Mouse (Mus musculus): ENCODE measurements around the gene Pkdcc. TPM values are rescaled to one million over a fixed set of nuclear protein-coding genes. Genes with fewer than 3 reads are reported as not detected.
A peak's percentile ranks its signal among the peaks of the same experiment; 100 is the strongest.

Pkdcc gene
- polyA plus RNA-seq, 1 experiment from 2014 or later, result 27.4 TPM

- Histone ChIP-seq H3K4me1 (peaks cover 53% of the 10 kb centered on the region), H3K36me3 (peaks cover 10% of the 10 kb centered on the region; the same call in 1 of the 2 replicates), H3K4me3 (peak overlapping the region; percentile 79), H3K9me3 (no peaks in the 10 kb centered on the region), H3K27me3 (ENCODE audit: insufficient read depth, poor library complexity, severe bottlenecking) (no peaks in the 10 kb centered on the region; the same call in 1 of the 2 replicates), H3K27ac (peak overlapping the region; percentile 96)
- peak; percentile 85 for DNase-seq (ENCODE audit: low spot score)
- WGBS, result under 1% methylated on average over 16 of the region's 16 CpGs
Measured at GRCm38 (mm10) chr17:83214161-83214592, 915 bp upstream of the Pkdcc start.

- WGBS, result under 1% methylated on average over 80 of the region's 80 CpGs
- Histone ChIP-seq H3K27me3 (ENCODE audit: insufficient read depth, poor library complexity, severe bottlenecking) (no peaks in the 10 kb centered on the region; the same call in 1 of the 2 replicates), H3K36me3 (peaks cover 15% of the 10 kb centered on the region), H3K27ac (peak overlapping the region; percentile 96), H3K4me3 (peak overlapping the region; percentile 79), H3K9me3 (no peaks in the 10 kb centered on the region), H3K4me1 (peaks cover 58% of the 10 kb centered on the region)
- no peak for DNase-seq (ENCODE audit: low spot score)
Measured at GRCm38 (mm10) chr17:83215529-83216244, 595 bp downstream of the Pkdcc start.

GRCm38 (mm10) chr17:83216251-83216919 is 1.3 kb downstream of the Pkdcc start:
- Histone ChIP-seq H3K27ac (peak overlapping the region; percentile 96), H3K4me3 (peak overlapping the region; percentile 79), H3K27me3 (ENCODE audit: insufficient read depth, poor library complexity, severe bottlenecking) (no peaks in the 10 kb centered on the region), H3K4me1 (peaks cover 65% of the 10 kb centered on the region), H3K9me3 (no peaks in the 10 kb centered on the region), H3K36me3 (peaks cover 20% of the 10 kb centered on the region)
- DNase-seq (ENCODE audit: low spot score), result no peak
- 7% methylated on average over 7 of the region's 7 CpGs for WGBS

GRCm38 (mm10) chr17:83218189-83218588 is 3.1 kb downstream of the Pkdcc start:
- H3K27ac ChIP-seq, result peak overlapping the region; percentile 96
- peaks cover 38% of the 10 kb centered on the region for H3K36me3 ChIP-seq
- DNase-seq (ENCODE audit: low spot score), result no peak
- peak overlapping the region; percentile 79 for H3K4me3 ChIP-seq
- no peaks in the 10 kb centered on the region for H3K27me3 ChIP-seq (ENCODE audit: insufficient read depth, poor library complexity, severe bottlenecking)
- peaks cover 75% of the 10 kb centered on the region for H3K4me1 ChIP-seq
- H3K9me3 ChIP-seq, result no peaks in the 10 kb centered on the region
- 22% methylated on average over 2 of the region's 2 CpGs for WGBS

- peaks cover 44% of the 10 kb centered on the region for H3K36me3 ChIP-seq
- peak overlapping the region; percentile 96 for H3K27ac ChIP-seq
- H3K4me1 ChIP-seq, result peaks cover 71% of the 10 kb centered on the region
- peak overlapping the region; percentile 79 for H3K4me3 ChIP-seq
- H3K27me3 ChIP-seq (ENCODE audit: insufficient read depth, poor library complexity, severe bottlenecking), result no peaks in the 10 kb centered on the region
- no peaks in the 10 kb centered on the region for H3K9me3 ChIP-seq
- no peak for DNase-seq (ENCODE audit: low spot score)
- 56% methylated on average over 6 of the region's 6 CpGs for WGBS
Measured at GRCm38 (mm10) chr17:83218722-83219121, 3.6 kb downstream of the Pkdcc start.

GRCm38 (mm10) chr17:83219351-83220287 is 4.5 kb downstream of the Pkdcc start:
- H3K27me3 ChIP-seq (ENCODE audit: insufficient read depth, poor library complexity, severe bottlenecking), result no peaks in the 10 kb centered on the region
- no peak for DNase-seq (ENCODE audit: low spot score)
- 39% methylated on average over 14 of the region's 14 CpGs for WGBS
- peak overlapping the region; percentile 79 for H3K4me3 ChIP-seq
- H3K4me1 ChIP-seq, result peaks cover 70% of the 10 kb centered on the region
- H3K27ac ChIP-seq, result peak overlapping the region; percentile 96
- no peaks in the 10 kb centered on the region for H3K9me3 ChIP-seq
- peaks cover 52% of the 10 kb centered on the region for H3K36me3 ChIP-seq

GRCm38 (mm10) chr17:83220954-83221538 is 6.0 kb downstream of the Pkdcc start:
- Histone ChIP-seq H3K27ac (peak overlapping the region; percentile 96), H3K4me3 (peak overlapping the region; percentile 42), H3K4me1 (peaks cover 74% of the 10 kb centered on the region), H3K36me3 (peaks cover 66% of the 10 kb centered on the region), H3K27me3 (ENCODE audit: insufficient read depth, poor library complexity, severe bottlenecking) (no peaks in the 10 kb centered on the region), H3K9me3 (no peaks in the 10 kb centered on the region)
- DNase-seq (ENCODE audit: low spot score), result no peak
- 57% methylated on average over 18 of the region's 18 CpGs for WGBS

GRCm38 (mm10) chr17:83221611-83222500 is 6.8 kb downstream of the Pkdcc start:
- H3K27ac ChIP-seq, result peak overlapping the region; percentile 96
- peaks cover 81% of the 10 kb centered on the region for H3K4me1 ChIP-seq
- no peaks in the 10 kb centered on the region for H3K27me3 ChIP-seq (ENCODE audit: insufficient read depth, poor library complexity, severe bottlenecking)
- H3K36me3 ChIP-seq, result peaks cover 73% of the 10 kb centered on the region
- DNase-seq (ENCODE audit: low spot score), result no peak
- 75% methylated on average over 13 of the region's 13 CpGs for WGBS
- no peak overlapping the region for H3K4me3 ChIP-seq
- H3K9me3 ChIP-seq, result no peaks in the 10 kb centered on the region

GRCm38 (mm10) chr17:83222705-83223104 is 7.6 kb downstream of the Pkdcc start:
- Histone ChIP-seq H3K36me3 (peaks cover 81% of the 10 kb centered on the region), H3K27me3 (ENCODE audit: insufficient read depth, poor library complexity, severe bottlenecking) (no peaks in the 10 kb centered on the region)

GRCm38 (mm10) chr17:83224451-83224971 is 9.4 kb downstream of the Pkdcc start:
- H3K27ac ChIP-seq, result no peak overlapping the region
- H3K9me3 ChIP-seq, result no peaks in the 10 kb centered on the region

More at GRCm38 (mm10) chr17:83222705-83223104, 7.6 kb downstream of the Pkdcc start:
- WGBS, result 60% methylated on average over 3 of the region's 3 CpGs
- H3K9me3 ChIP-seq, result no peaks in the 10 kb centered on the region
- no peak overlapping the region for H3K4me3 ChIP-seq
- H3K27ac ChIP-seq, result peak overlapping the region; percentile 96
- DNase-seq (ENCODE audit: low spot score), result no peak
- peaks cover 76% of the 10 kb centered on the region for H3K4me1 ChIP-seq

GRCm38 (mm10) chr17:83226395-83226986 is 11.4 kb downstream of the Pkdcc start:
- peaks cover 66% of the 10 kb centered on the region for H3K36me3 ChIP-seq
- H3K9me3 ChIP-seq, result no peaks in the 10 kb centered on the region
- DNase-seq (ENCODE audit: low spot score), result no peak
- H3K4me1 ChIP-seq, result peaks cover 53% of the 10 kb centered on the region
- 0 out of 2 replicates have a peak overlapping the region, but pooled peaks have one; percentile 36 for H3K27ac ChIP-seq
- 82% methylated on average over 8 of the region's 8 CpGs for WGBS
- H3K27me3 ChIP-seq (ENCODE audit: insufficient read depth, poor library complexity, severe bottlenecking), result no peaks in the 10 kb centered on the region
- no peak overlapping the region for H3K4me3 ChIP-seq

More at GRCm38 (mm10) chr17:83224451-83224971, 9.4 kb downstream of the Pkdcc start:
- WGBS, result 71% methylated on average over 13 of the region's 13 CpGs
- Histone ChIP-seq H3K4me1 (peaks cover 60% of the 10 kb centered on the region), H3K36me3 (peaks cover 79% of the 10 kb centered on the region), H3K27me3 (ENCODE audit: insufficient read depth, poor library complexity, severe bottlenecking) (no peaks in the 10 kb centered on the region), H3K4me3 (no peak overlapping the region)
- no peak for DNase-seq (ENCODE audit: low spot score)

All from heart, embryonic 10.5 days (tissue).